Mouse (Mus musculus) embryonic facial prominence, embryonic 11.5 days (tissue): Measurements from ENCODE around the gene Camk2g. TPM values are rescaled to one million over a fixed set of nuclear protein-coding genes. Genes with fewer than 3 reads are reported as not detected.
A peak's percentile ranks its signal among the peaks of the same experiment; 100 is the strongest.
"Not testable (repeated sequence)": the region's sequence is repeated elsewhere in the genome, so short reads cannot be mapped to it uniquely, and the experiment has no call there.

Source experiments
- ATAC-seq: fragments of 200-750 bp; cut with Nextera tagmentation; replicated peaks from 2 replicates; pipeline ENCODE4 v1.8.0; 2017; ENCODE audit warnings: low read depth; ENCODE audit not compliant: insufficient number of reproducible peaks, low FRiP score, low TSS enrichment
- DNase-seq: peaks from one replicate; pipeline ENCODE4 v3.0.0-alpha.2; 2015; ENCODE audit warnings: low spot score
- H3K27ac ChIP-seq: fragments of 300-500 bp; sonication (generic); replicated peaks from 2 replicates; pipeline ENCODE4 v1.5.1; 2014; ENCODE audit warnings: mild to moderate bottlenecking, low read depth, low read length, control low read depth
- H3K27me3 ChIP-seq: fragments of 300-500 bp; sonication (generic); 2 replicates; pipeline ENCODE4 v1.6.1; 2014; ENCODE audit warnings: mild to moderate bottlenecking, low read length, moderate library complexity, mixed read lengths; ENCODE audit not compliant: control insufficient read depth, insufficient read depth
- H3K36me3 ChIP-seq: fragments of 300-500 bp; sonication (generic); replicated peaks from 2 replicates; pipeline ENCODE4 v1.6.1; 2014; ENCODE audit warnings: low read depth, mild to moderate bottlenecking, low read length, moderate library complexity, mixed read lengths; ENCODE audit not compliant: control insufficient read depth, insufficient read depth
- H3K4me1 ChIP-seq: fragments of 300-500 bp; sonication (generic); 2 replicates; pipeline ENCODE4 v1.6.1; 2014; ENCODE audit warnings: low read length, mixed read lengths; ENCODE audit not compliant: control insufficient read depth, insufficient read depth
- H3K4me2 ChIP-seq: fragments of 300-500 bp; sonication (generic); 2 replicates; pipeline ENCODE4 v1.6.1; 2014; ENCODE audit warnings: low read depth, mild to moderate bottlenecking, control low read depth, low read length, moderate library complexity
- H3K4me3 ChIP-seq: fragments of 300-500 bp; sonication (generic); 2 replicates; pipeline ENCODE4 v1.5.1; 2014; ENCODE audit warnings: low read depth, low read length, control low read depth
- H3K9ac ChIP-seq: fragments of 300-500 bp; sonication (generic); replicated peaks from 2 replicates; pipeline ENCODE4 v1.6.1; 2014; ENCODE audit warnings: mild to moderate bottlenecking, control low read depth, low read length
- H3K9me3 ChIP-seq: fragments of 300-500 bp; sonication (generic); replicated peaks from 2 replicates; pipeline ENCODE4 v1.6.1; 2016; ENCODE audit warnings: mild to moderate bottlenecking, low read length, inconsistent platforms, mixed read lengths; ENCODE audit not compliant: control insufficient read depth
- WGBS: fragments of 180-500 bp; shearing (Covaris S2); extraction: QIAGEN DNeasy Blood & Tissue Kit; methylation state at CpG from one replicate; pipeline ENCODE4 v1.1.7; 2014; 5-methylcytosine and 5-hydroxymethylcytosine counted together
- polyA plus RNA-seq: library from polyadenylated mRNA; unstranded; fragments of >200 nt; fragmentation: Nextera tagmentation; extraction: Ambion mirVana; gene quantifications from 2 replicates; pipeline ENCODE4 v1.2.1, GENCODE M21; 2014

Camk2g gene
- polyA plus RNA-seq, 1 experiment from 2014 or later, result 47.1 TPM

GRCm38 (mm10) chr14:20713832-20714231, 80.1 kb downstream of the Camk2g start:
- Histone ChIP-seq H3K4me1 (no peaks in the 10 kb centered on the region; the same call in 1 of the 2 replicates), H3K4me3 (no peak overlapping the region), H3K9me3 (no peaks in the 10 kb centered on the region), H3K36me3 (peaks cover 33% of the 10 kb centered on the region), H3K4me2 (no peak overlapping the region), H3K9ac (no peak overlapping the region), H3K27me3 (no peaks in the 10 kb centered on the region), H3K27ac (no peak overlapping the region)
- 80% methylated on average over 11 of the region's 11 CpGs for WGBS
- ATAC-seq, result no peak
- no peak for DNase-seq

GRCm38 (mm10) chr14:20708239-20708638, 85.6 kb downstream of the Camk2g start:
- H3K27me3 ChIP-seq, result no peaks in the 10 kb centered on the region
- peak overlapping the region; percentile 93 for H3K9ac ChIP-seq
- H3K4me1 ChIP-seq, result no peaks in the 10 kb centered on the region; the same call in 1 of the 2 replicates
- no peak overlapping the region for H3K27ac ChIP-seq
- ATAC-seq (no peak), DNase-seq (no peak)
- H3K36me3 ChIP-seq, result peaks cover 7% of the 10 kb centered on the region
- no peaks in the 10 kb centered on the region for H3K9me3 ChIP-seq
- 12% methylated on average over 10 of the region's 10 CpGs for WGBS
- peak overlapping the region; percentile 65 for H3K4me2 ChIP-seq
- peak overlapping the region; percentile 94 for H3K4me3 ChIP-seq

GRCm38 (mm10) chr14:20707201-20708190, 86.4 kb downstream of the Camk2g start, which contains the start of gene Zswim8:
Gene Zswim8, plus strand, starts transcription at chr14:20707552.
- Histone ChIP-seq H3K27me3 (no peaks in the 10 kb centered on the region), H3K27ac (0 out of 2 replicates have a peak within 1 kb of the TSS, but pooled peaks have one; percentile 66), H3K4me2 (peak within 1 kb of the TSS; percentile 65), H3K4me1 (no peaks in the 10 kb centered on the region; the same call in 1 of the 2 replicates), H3K9ac (peak within 1 kb of the TSS; percentile 93), H3K36me3 (peaks cover 2% of the 10 kb centered on the region; the same call in 1 of the 2 replicates), H3K4me3 (peak within 1 kb of the TSS; percentile 94), H3K9me3 (no peaks in the 10 kb centered on the region)
- peak; percentile 91 for ATAC-seq
- under 1% methylated on average over 61 of the region's 80 CpGs for WGBS
- DNase-seq, result peak; percentile 93

GRCm38 (mm10) chr14:20703461-20703860, 90.4 kb downstream of the Camk2g start:
- not testable (repeated sequence) for H3K4me1 ChIP-seq, DNase-seq, H3K36me3 ChIP-seq, ATAC-seq, H3K27me3 ChIP-seq, H3K9me3 ChIP-seq
- Histone ChIP-seq H3K4me3 (peak overlapping the region; percentile 63), H3K4me2 (peak overlapping the region; percentile 58), H3K27ac (0 out of 2 replicates have a peak overlapping the region, but pooled peaks have one; percentile 59), H3K9ac (peak overlapping the region; percentile 79)
- 15% methylated on average over 7 of the region's 8 CpGs for WGBS

GRCm38 (mm10) chr14:20702741-20703381, 91.0 kb downstream of the Camk2g start, which contains the start of gene Chchd1:
Gene Chchd1, plus strand, starts transcription at chr14:20703006.
- peak within 1 kb of the TSS; percentile 58 for H3K4me2 ChIP-seq
- H3K27me3 ChIP-seq, result no peaks in the 10 kb centered on the region
- H3K9me3 ChIP-seq, result no peaks in the 10 kb centered on the region
- WGBS, result under 1% methylated on average over 61 of the region's 61 CpGs
- H3K4me3 ChIP-seq, result peak within 1 kb of the TSS; percentile 63
- peaks cover 3% of the 10 kb centered on the region; the same call in 1 of the 2 replicates for H3K4me1 ChIP-seq
- DNase-seq (peak; percentile 91), ATAC-seq (peak; percentile 53)
- no peaks in the 10 kb centered on the region; the same call in 1 of the 2 replicates for H3K36me3 ChIP-seq
- peak within 1 kb of the TSS; percentile 59 for H3K27ac ChIP-seq
- peak within 1 kb of the TSS; percentile 79 for H3K9ac ChIP-seq

GRCm38 (mm10) chr14:20702096-20702740, 91.7 kb downstream of the Camk2g start:
- Histone ChIP-seq H3K4me2 (peak overlapping the region; percentile 58), H3K27ac (peak overlapping the region; percentile 59), H3K4me3 (peak overlapping the region; percentile 63), H3K4me1 (peaks cover 3% of the 10 kb centered on the region; the same call in 1 of the 2 replicates), H3K36me3 (no peaks in the 10 kb centered on the region; the same call in 1 of the 2 replicates), H3K9me3 (no peaks in the 10 kb centered on the region), H3K9ac (peak overlapping the region; percentile 79), H3K27me3 (no peaks in the 10 kb centered on the region)
- 14% methylated on average over 15 of the region's 15 CpGs for WGBS
- DNase-seq (no peak), ATAC-seq (0 out of 2 replicates have a peak, but pooled peaks have one; percentile 6)

GRCm38 (mm10) chr14:20701554-20701953, 92.3 kb downstream of the Camk2g start:
- Histone ChIP-seq H3K36me3 (no peaks in the 10 kb centered on the region; the same call in 1 of the 2 replicates), H3K9me3 (no peaks in the 10 kb centered on the region), H3K4me2 (peak overlapping the region; percentile 58), H3K4me1 (peaks cover 3% of the 10 kb centered on the region; the same call in 1 of the 2 replicates), H3K9ac (no peak overlapping the region), H3K27me3 (no peaks in the 10 kb centered on the region), H3K27ac (no peak overlapping the region), H3K4me3 (peak overlapping the region; percentile 63; the same call in 1 of the 2 replicates)
- WGBS, result 83% methylated on average over 8 of the region's 8 CpGs
- no peak for ATAC-seq
- DNase-seq, result no peak
